Mouse (Mus musculus) mouse trophoblast stem cell (cell line): ENCODE results near the gene Rpn2.

Experiments
- in situ Hi-C, 2 experiments: fragments of 300-500 bp; cut with MseI, MboI; formaldehyde crosslinking; loops; 2 replicates in 1 of 2; 3 replicates in 1 of 2; pipeline ENCODE4 v1.15.1; 2025

The Rpn2 gene

GRCm38 (mm10) chr2:157347361-157348159 is 68.7 kb downstream of the Rpn2 start, which contains the start of gene Ghrh:
Gene Ghrh (minus strand): TSS chr2:157347506.
- in situ Hi-C loops = loop anchor here in 1 of 2 experiments (10.0 kb wide), 1 partner anchor 117 kb away; no protein-coding TSS in a partner anchor

GRCm38 (mm10) chr2:157349121-157349778 is 70.4 kb downstream of the Rpn2 start:
- in situ Hi-C loops = loop anchor here in 1 of 2 experiments (10.0 kb wide), 1 partner anchor 116 kb away; no protein-coding TSS in a partner anchor

GRCm38 (mm10) chr2:157353183-157353582 is 74.4 kb downstream of the Rpn2 start:
- in situ Hi-C loops = no loop called here

GRCm38 (mm10) chr2:157354106-157354505 is 75.3 kb downstream of the Rpn2 start:
- in situ Hi-C loops = no loop called here

GRCm38 (mm10) chr2:157360028-157360427 is 81.2 kb downstream of the Rpn2 start:
- in situ Hi-C loops = no loop called here

- in situ Hi-C loops = no loop called here
These were observed 84.2 kb downstream of the Rpn2 start for GRCm38 (mm10) chr2:157363031-157363430.

GRCm38 (mm10) chr2:157366762-157367161 is 87.9 kb downstream of the Rpn2 start:
- in situ Hi-C loops = no loop called here

- in situ Hi-C loops = no loop called here
These were observed 88.5 kb downstream of the Rpn2 start, which contains the start of gene Manbal for GRCm38 (mm10) chr2:157367184-157367893. Gene Manbal (plus strand): TSS chr2:157367594.

GRCm38 (mm10) chr2:157367991-157368390 is 89.2 kb downstream of the Rpn2 start:
- in situ Hi-C loops = no loop called here

GRCm38 (mm10) chr2:157371696-157372095 is 92.9 kb downstream of the Rpn2 start:
- in situ Hi-C loops = no loop called here

GRCm38 (mm10) chr2:157373681-157374080 is 94.9 kb downstream of the Rpn2 start:
- in situ Hi-C loops = no loop called here

- in situ Hi-C loops = no loop called here
These were observed 96.2 kb downstream of the Rpn2 start for GRCm38 (mm10) chr2:157375051-157375450.
